Mouse (Mus musculus): Measurements from ENCODE around the gene Ess2.

GRCm38 (mm10) chr16:17933594-17934444, 22.7 kb upstream of the Ess2 start:
- TF ChIP-seq GATA1 (IDR thresholded peaks at IDR 0.05; ENCODE audit: low read length) (no peak), TAL1 (IDR thresholded peaks at IDR 0.05; ENCODE audit: low read length) (no peak)

All from erythroblast, embryonic 14.5 days (primary cell).